Mouse (Mus musculus): ENCODE data around the gene Dolk. TPM values are rescaled to one million over a fixed set of nuclear protein-coding genes. Genes with fewer than 3 reads are reported as not detected.

Gene Dolk
- total RNA-seq, 2 experiments from 2014 or later, result 25.9 to 28.6 TPM

Other genes with a start within 250 kb of the Dolk start
- gene Wdr34, start 237.5 kb downstream of the Dolk start, total RNA-seq (2021), result 10 to 100 TPM in 1 of 2 experiments, 1 to 10 TPM in 1; 9.1 to 11.6 TPM
- gene Set, start 229.0 kb downstream of the Dolk start, total RNA-seq (2021), result 100 to 1,000 TPM; 131 to 149 TPM
- 10 to 100 TPM; 11.4 to 12.9 TPM for gene Pkn3, start 208.7 kb downstream of the Dolk start, total RNA-seq (2021)
- 1 to 10 TPM; 7.5 to 7.8 TPM for gene Zdhhc12, start 192.7 kb downstream of the Dolk start, total RNA-seq (2021)
- 10 to 100 TPM; 25.7 to 26.7 TPM for gene Zer1, start 161.7 kb downstream of the Dolk start, total RNA-seq (2021)
- 10 to 100 TPM; 19.7 to 24.1 TPM for gene Tbc1d13, start 152.6 kb downstream of the Dolk start, total RNA-seq (2021)
- 10 to 100 TPM; 59.1 to 60.2 TPM for gene Endog, start 114.8 kb downstream of the Dolk start, total RNA-seq (2021)
- gene Spout1, start 107.9 kb downstream of the Dolk start, total RNA-seq (2021), result 1 to 10 TPM; 7.0 to 7.1 TPM
- gene Kyat1, start 80.5 kb downstream of the Dolk start, total RNA-seq (2021), result 10 to 100 TPM; 44.5 to 44.6 TPM
- 10 to 100 TPM; 72.1 to 91.7 TPM for gene Lrrc8a, start 48.6 kb downstream of the Dolk start, total RNA-seq (2021)
- 1 to 10 TPM; 1.3 to 2.7 TPM for gene Gm28035, start 45.8 kb downstream of the Dolk start, total RNA-seq (2021)
- gene Phyhd1, start 20.1 kb downstream of the Dolk start, total RNA-seq (2021), result 10 to 100 TPM; 26.3 to 29.3 TPM
- not detected for gene Gm28038, start 5.3 kb downstream of the Dolk start, total RNA-seq (2021)
- 10 to 100 TPM; 25.1 to 26.6 TPM for gene Nup188, start 63 bp upstream of the Dolk start, total RNA-seq (2021)
- 10 to 100 TPM; 62.0 to 69.5 TPM for gene Sh3glb2, start 73.0 kb upstream of the Dolk start, total RNA-seq (2021)
- gene Miga2, start 77.9 kb upstream of the Dolk start, total RNA-seq (2021), result 10 to 100 TPM; 70.5 to 78.0 TPM
- gene Dolpp1, start 105.9 kb upstream of the Dolk start, total RNA-seq (2021), result 10 to 100 TPM; 11.6 to 14.7 TPM
- 100 to 1,000 TPM; 448 to 485 TPM for gene Crat, start 129.5 kb upstream of the Dolk start, total RNA-seq (2021)
- 100 to 1,000 TPM; 125 to 133 TPM for gene Ptpa, start 129.7 kb upstream of the Dolk start, total RNA-seq (2021)
- 10 to 100 TPM in 1 of 2 experiments, 1 to 10 TPM in 1; 9.5 to 12.2 TPM for gene Ier5l, start 187.9 kb upstream of the Dolk start, total RNA-seq (2021)

Data from heart, postnatal 10 days (tissue).